Mouse (Mus musculus) NIH3T3 (cell line): ENCODE results near the gene Gm9733.
"Not testable (repeated sequence)": the region's sequence is repeated elsewhere in the genome, so short reads cannot be mapped to it uniquely, and the experiment has no call there.

Source experiments
- DNase-seq: peaks from one replicate; pipeline ENCODE4 v3.0.0-alpha.2; 2012; ENCODE audit warnings: low read depth

Gm9733 gene

GRCm38 (mm10) chr3:15332063-15332462 is at the start of gene Gm9733:
Gene Gm9733, minus strand, starts transcription at chr3:15332302.
- DNase-seq: no peak

GRCm38 (mm10) chr3:15355690-15356089 is 23.6 kb upstream of the Gm9733 start:
- not testable (repeated sequence) for DNase-seq

DNA sequence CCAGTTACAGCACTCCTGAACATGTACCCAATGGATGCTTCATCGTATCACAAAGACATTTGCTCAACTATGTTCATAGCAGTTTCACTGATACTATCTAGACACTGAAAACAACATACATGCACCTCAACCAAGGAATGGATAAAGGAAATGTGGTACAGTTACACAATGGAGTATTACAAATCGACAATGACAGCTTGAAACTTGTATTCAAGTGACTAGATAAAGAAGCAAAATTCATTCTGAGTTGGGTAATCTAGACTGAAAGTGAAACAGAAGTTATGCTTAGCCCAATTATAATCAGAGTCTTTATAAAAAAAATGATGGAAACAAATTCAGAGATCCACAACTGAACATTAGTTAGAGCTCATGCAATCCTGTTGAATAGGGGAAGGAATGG is 18.2 kb upstream of the Gm9733 start:
- DNase-seq: not testable (repeated sequence)

GRCm38 (mm10) chr3:15345606-15346005 is 13.5 kb upstream of the Gm9733 start:
- DNase-seq: not testable (repeated sequence)

DNA sequence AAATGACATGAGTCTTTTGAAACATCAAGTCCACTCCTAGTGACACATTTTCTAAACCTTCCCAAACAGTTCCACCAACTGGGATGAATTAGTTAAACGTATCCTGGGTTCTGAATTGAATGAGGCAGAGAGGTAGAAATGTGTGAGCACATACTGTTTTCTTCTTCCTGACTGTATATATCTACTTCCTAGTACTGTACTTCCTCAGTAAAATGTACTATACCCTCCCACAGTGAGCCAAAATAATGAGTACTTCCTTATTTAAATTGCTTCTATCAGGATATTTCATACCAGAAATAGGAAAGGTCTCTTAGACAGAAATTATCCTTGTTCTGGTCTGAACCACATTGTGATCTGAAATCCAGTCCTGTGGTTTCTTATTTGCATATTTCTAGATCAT is 8.2 kb upstream of the Gm9733 start:
- no peak for DNase-seq

DNA sequence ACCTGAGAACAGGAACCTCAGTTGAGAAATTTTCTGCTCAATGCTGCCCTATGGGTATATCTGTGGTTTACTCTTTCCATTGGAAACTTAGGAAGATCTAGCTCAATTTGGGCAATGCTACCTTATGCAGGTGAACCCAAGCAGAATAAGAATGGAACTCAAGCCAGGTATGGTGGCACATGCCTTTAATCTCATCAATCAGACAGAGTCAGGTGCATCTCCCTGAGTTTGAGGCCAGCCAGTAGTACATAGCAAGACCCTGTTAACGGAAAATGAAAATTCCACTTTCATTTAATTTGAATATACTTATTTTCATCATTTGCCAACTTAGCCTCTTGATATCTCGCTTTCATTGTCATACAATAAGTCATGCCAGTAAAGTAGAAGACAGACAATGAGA is 2.1 kb upstream of the Gm9733 start:
- DNase-seq: no peak

DNA sequence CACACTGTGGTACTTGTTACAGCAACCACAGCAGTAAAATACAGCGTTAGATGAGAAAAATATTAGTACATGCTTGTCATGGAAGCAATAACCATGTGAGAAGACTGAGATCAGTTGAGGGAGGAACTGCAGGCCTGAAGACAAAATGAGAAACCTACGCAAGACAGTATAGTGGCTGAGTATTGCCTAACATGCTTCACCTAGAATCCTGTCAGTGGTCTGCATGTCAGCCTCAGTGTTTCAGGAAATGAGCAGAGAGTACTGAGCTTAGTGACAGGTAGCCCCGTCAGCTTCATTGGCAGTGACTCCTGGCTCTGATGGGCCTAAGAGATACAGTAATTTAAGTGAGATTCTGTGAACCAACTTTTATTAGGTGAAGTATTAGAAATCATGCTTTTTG is 557 bp downstream of the Gm9733 start:
- no peak for DNase-seq

DNA sequence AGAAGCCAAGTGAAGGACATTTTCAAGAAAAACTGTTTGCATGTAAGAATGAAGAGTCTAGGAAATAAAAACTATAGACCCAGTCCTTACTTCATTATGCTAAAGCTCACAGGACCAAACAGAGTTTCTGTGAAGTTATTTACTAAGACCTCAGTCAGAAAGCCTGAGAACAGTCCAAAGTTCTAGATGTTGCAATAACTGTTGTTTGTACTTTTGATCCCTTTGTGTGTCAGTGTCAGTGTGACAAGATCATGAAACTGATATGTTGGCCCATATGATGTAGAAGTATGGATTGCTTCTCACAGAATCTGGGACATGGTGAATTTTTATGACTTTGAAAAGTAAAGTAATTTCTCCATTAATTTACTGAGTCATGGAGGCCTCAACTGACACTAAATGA is 2.6 kb downstream of the Gm9733 start:
- no peak for DNase-seq

DNA sequence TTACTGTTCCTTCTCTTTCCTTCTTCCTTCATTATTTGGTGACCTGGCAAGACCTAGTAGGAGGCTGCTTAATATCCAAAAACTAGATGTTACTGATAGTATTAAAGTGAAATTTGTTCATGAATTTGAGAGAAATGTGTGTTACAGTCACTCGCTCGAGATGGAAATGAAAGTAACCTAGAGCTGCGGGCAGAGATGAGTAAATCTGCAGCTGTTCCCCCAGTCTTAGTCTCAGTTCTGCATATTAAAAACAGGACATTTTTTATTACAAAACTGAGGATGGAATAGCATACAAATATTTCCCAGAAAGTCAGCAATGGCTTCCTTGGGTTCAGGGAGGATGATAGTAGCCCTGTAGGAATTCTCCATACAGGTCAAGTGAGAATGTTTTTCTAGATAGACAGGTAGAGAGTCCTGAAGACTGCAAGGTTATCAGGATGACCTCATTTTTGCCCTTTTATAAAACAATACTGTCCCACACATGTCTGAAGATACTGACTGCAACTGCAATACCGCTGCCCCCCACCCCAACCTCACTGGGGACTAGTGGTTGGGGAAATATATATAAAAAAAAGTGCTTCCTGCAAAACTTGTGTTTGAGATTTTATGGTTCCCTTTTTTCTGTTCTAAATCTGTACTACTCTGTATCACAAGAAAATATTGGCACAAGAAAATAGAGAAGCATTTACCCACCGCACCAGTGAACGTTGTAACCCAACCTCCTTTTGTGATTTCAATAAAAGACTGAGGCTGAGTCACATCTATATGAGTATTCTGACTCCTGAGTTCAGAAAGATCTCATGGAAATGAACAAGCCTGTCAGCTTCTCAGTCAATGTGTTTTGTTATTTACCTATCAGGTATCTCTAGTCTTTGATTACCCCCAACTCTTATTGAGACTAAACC is 47.4 kb downstream of the Gm9733 start:
- DNase-seq: no peak

DNA sequence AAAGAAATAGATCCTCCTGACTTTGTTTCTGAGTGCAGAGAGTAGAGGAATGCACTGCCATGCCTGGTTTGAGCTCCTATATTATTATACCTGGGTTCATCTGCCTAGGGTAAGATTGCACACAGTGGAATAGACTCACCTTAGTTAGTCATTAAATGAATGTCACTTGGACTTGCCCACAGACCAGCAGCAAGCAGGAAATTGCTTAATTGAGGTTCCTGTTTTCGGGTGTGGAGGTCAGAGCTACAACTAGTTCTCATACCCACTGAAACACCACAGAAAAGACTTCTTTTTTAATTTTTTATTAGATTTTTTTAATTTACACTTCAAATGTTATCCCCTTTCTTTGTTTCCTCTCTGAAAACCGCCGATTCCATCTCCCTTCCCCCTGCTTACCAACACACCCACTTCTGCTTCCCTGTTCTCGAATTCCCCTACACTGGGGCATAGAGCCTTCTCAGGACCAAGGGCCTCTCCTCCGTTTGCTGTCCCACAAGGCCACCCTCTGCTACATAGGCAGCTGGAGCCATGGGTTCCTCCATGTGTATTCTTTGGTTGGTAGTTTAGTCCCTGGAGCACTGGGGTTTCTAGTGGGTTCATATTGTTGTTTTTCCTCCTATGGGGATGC is 56.1 kb downstream of the Gm9733 start:
- no peak for DNase-seq

DNA sequence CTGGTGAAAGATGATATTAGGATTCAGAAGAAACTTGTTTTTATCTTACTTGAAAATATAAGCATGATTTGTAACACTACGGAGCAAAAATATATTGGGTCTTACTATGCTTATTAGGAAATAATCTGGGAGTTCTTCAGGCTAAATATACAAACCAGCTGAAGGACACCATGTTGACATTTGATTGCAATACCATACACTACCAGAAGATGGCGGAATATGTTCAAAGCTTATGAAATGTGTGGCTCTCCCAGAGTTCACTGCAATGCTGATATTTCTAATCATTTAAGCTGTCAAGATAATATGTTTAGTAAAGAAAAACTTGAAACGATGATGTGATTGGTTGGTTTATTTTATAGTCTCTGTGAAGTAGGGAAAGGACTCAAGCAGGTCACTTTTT is 67.7 kb downstream of the Gm9733 start:
- peak; percentile 76 for DNase-seq

- DNase-seq: no peak
These were observed 76.4 kb downstream of the Gm9733 start for GRCm38 (mm10) chr3:15255726-15256125.
